Mouse (Mus musculus) CH12.LX (cell line): Measurements from ENCODE around the gene Tysnd1. TPM values are rescaled to one million over a fixed set of nuclear protein-coding genes. Genes with fewer than 3 reads are reported as not detected.

ENCODE experiments used
- DNase-seq: peaks from one replicate; pipeline ENCODE4 v3.0.0-alpha.2; 2013; ENCODE audit errors: extremely low read depth
- H3K27ac ChIP-seq: 2 replicates; pipeline ENCODE4 v1.5.1; 2012; ENCODE audit warnings: low read depth, mild to moderate bottlenecking, control low read depth, moderate library complexity; ENCODE audit not compliant: insufficient read depth
- H3K27me3 ChIP-seq: replicated peaks from 2 replicates; pipeline ENCODE3; 2012; ENCODE audit warnings: inconsistent platforms
- H3K36me3 ChIP-seq, 2 experiments: replicated peaks in 1 of 2; 2 replicates each; pipeline versions ENCODE3 to v1.6.1; 2012; ENCODE audit warnings: inconsistent platforms in 1 of 2, low read length in 1 of 2, mild to moderate bottlenecking in 1 of 2, mixed read lengths in 1 of 2, moderate library complexity in 1 of 2; ENCODE audit not compliant: control insufficient read depth in 1 of 2, insufficient read depth in 1 of 2
- H3K4me1 ChIP-seq, 2 experiments: 2 replicates each; pipeline ENCODE4 v1.6.1; 2012; ENCODE audit warnings: inconsistent platforms in 1 of 2, moderate library complexity in 1 of 2; ENCODE audit not compliant: insufficient read depth in 2 of 2, control insufficient read depth in 1 of 2
- H3K4me2 ChIP-seq: 2 replicates; pipeline ENCODE4 v1.6.1; 2012; ENCODE audit warnings: low read depth, mild to moderate bottlenecking, control low read depth; ENCODE audit not compliant: poor library complexity, insufficient read depth, severe bottlenecking
- H3K4me3 ChIP-seq, 3 experiments: fragments of 150-350 bp in 1 of 3; sonication (generic) in 1 of 3; replicated peaks in 1 of 3; 2 replicates each; pipeline versions ENCODE3 to v1.5.1; 2011 to 2012; ENCODE audit warnings: low read depth in 2 of 3, low read length in 2 of 3, mild to moderate bottlenecking in 2 of 3, moderate library complexity in 2 of 3, control low read depth in 1 of 3, improper control_type of control experiment in 1 of 3, inconsistent platforms in 1 of 3, mixed read lengths in 1 of 3; ENCODE audit not compliant: poor library complexity in 1 of 3
- H3K79me2 ChIP-seq: replicated peaks from 2 replicates; pipeline ENCODE4 v1.6.1; 2012; ENCODE audit warnings: mild to moderate bottlenecking, moderate library complexity; ENCODE audit not compliant: control insufficient read depth, poor library complexity, insufficient read depth, severe bottlenecking; ENCODE audit errors: extremely low read depth
- H3K9ac ChIP-seq: 2 replicates; pipeline ENCODE4 v1.6.1; 2012; ENCODE audit warnings: low read depth, mild to moderate bottlenecking, control low read depth, moderate library complexity; ENCODE audit not compliant: insufficient read depth
- H3K9me3 ChIP-seq: replicated peaks from 2 replicates; pipeline ENCODE3; 2012; ENCODE audit warnings: low read length, inconsistent platforms, mixed read lengths
- BHLHE40 ChIP-seq: IDR thresholded peaks from 2 replicates; pipeline ENCODE4 v1.6.1; 2011; ENCODE audit warnings: mild to moderate bottlenecking, low read depth, low read length, improper control_type of control experiment
- CHD1 ChIP-seq: IDR thresholded peaks from 2 replicates; pipeline ENCODE4 v1.6.1; 2012; ENCODE audit warnings: low read depth, low read length, improper control_type of control experiment, inconsistent platforms
- ELF1 ChIP-seq: IDR thresholded peaks from 2 replicates; pipeline ENCODE4 v1.6.1; 2014; ENCODE audit warnings: low read depth, mild to moderate bottlenecking, inconsistent platforms, low read length, improper control_type of control experiment
- GABPA ChIP-seq: IDR thresholded peaks from 2 replicates; pipeline ENCODE4 v1.6.1; 2012; ENCODE audit warnings: low read depth, low read length, improper control_type of control experiment, inconsistent platforms; ENCODE audit not compliant: insufficient replicate concordance
- HCFC1 ChIP-seq: IDR thresholded peaks from 2 replicates; pipeline ENCODE4 v1.6.1; 2012; ENCODE audit warnings: low read depth, mild to moderate bottlenecking, inconsistent platforms, low read length, improper control_type of control experiment
- IRF4 ChIP-seq: IDR thresholded peaks from 2 replicates; pipeline ENCODE4 v1.6.1; 2014; ENCODE audit warnings: low read depth, mild to moderate bottlenecking, inconsistent platforms, low read length, improper control_type of control experiment
- MXI1 ChIP-seq: IDR thresholded peaks from 2 replicates; pipeline ENCODE4 v1.6.1; 2011; ENCODE audit warnings: mild to moderate bottlenecking, low read depth, low read length, improper control_type of control experiment
- NELFE ChIP-seq: IDR thresholded peaks from 2 replicates; pipeline ENCODE4 v1.6.1; 2011; ENCODE audit warnings: low read depth, low read length, improper control_type of control experiment
- PAX5 ChIP-seq: IDR thresholded peaks from 2 replicates; pipeline ENCODE4 v1.6.1; 2012; ENCODE audit warnings: low read length, inconsistent platforms, mixed read lengths
- POLR2A ChIP-seq: IDR thresholded peaks from 2 replicates; pipeline ENCODE4 v1.6.1; 2011; ENCODE audit warnings: low read depth, mild to moderate bottlenecking, improper control_type of control experiment, low read length
- RAD21 ChIP-seq: IDR thresholded peaks from 2 replicates; pipeline ENCODE4 v1.6.1; 2011; ENCODE audit warnings: low read depth, mild to moderate bottlenecking, low read length, improper control_type of control experiment, moderate library complexity
- TCF12 ChIP-seq: IDR thresholded peaks from 2 replicates; pipeline ENCODE4 v1.6.1; 2014; ENCODE audit warnings: low read depth, mild to moderate bottlenecking, inconsistent platforms, low read length, improper control_type of control experiment
- USF1 ChIP-seq: IDR thresholded peaks from 2 replicates; pipeline ENCODE4 v1.6.1; 2014; ENCODE audit warnings: low read depth, mild to moderate bottlenecking, inconsistent platforms, low read length, improper control_type of control experiment
- ZMIZ1 ChIP-seq: IDR thresholded peaks from 2 replicates; pipeline ENCODE4 v1.6.1; 2012; ENCODE audit warnings: low read depth, mild to moderate bottlenecking, inconsistent platforms, low read length, improper control_type of control experiment
- dilution Hi-C: fragments of 300-500 bp; cut with MboI; formaldehyde crosslinking; loops from 2 replicates; pipeline ENCODE4 v1.14.3; 2020; ENCODE audit warnings: low sequenced_read_pairs; ENCODE audit not compliant: extremely low pct_unique_long_range_greater_than_20kb, extremely low pct_ligation_motif_present
- in situ Hi-C: fragments of 300-500 bp; cut with MboI; formaldehyde crosslinking; loops from 3 replicates; pipeline ENCODE4 v1.14.3; 2019; ENCODE audit warnings: low sequenced_read_pairs, low pct_ligation_motif_present, low pct_unique_long_range_greater_than_20kb, mixed read lengths
- polyA plus RNA-seq: library from polyadenylated mRNA; unstranded; fragments of >175 nt; gene quantifications from 2 replicates; pipeline ENCODE4 v1.2.1, GENCODE M21; 2012; ENCODE audit warnings: low read depth; ENCODE audit not compliant: insufficient read length
- total RNA-seq, 2 experiments: library from RNA; depleted of rRNA; stranded (reverse); fragments of 300-350 nt in 1 of 2; fragments of >200 nt in 1 of 2; gene quantifications; 2 replicates each; pipeline ENCODE4 v1.2.3; 2012 to 2014

Gene Tysnd1
- total and polyA plus RNA-seq, 3 experiments = 23.2 to 45.1 (median 38.9) TPM

DNA sequence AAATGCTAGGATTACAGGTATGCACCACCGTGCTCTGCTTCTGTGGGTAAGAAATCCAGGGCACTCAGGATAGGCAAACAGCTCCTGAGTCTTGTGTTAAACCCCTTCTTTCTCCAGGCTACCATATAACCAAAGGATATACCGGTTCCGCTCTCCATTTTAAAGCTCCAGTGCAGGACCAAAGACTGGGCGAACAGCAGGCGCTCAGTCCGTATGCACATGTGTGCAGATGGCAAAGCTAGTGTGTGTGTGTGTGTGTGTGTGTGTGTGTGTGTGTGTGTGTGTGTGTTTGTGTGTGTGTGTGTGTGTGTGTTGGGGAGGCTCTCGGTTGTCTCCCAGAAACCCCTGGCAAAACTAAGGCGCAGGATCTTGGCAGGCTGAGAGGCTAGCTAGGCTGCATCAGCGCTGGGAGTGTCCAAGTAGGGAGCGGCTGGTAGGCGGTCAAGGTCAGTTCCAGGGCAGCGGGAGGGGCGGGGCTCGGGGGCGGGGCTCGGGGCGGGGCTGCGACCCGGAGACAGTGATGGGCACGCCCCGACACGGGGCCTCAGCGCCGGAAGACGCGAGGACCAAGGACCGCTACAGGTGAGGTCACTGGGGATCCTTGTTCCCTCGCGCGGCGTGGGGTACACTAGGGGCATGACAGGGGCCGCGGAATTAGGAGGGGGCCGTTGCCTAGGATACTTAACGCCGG, 19.6 kb downstream of the Tysnd1 start, which contains the start of gene Aifm2:
Gene Aifm2, plus strand, starts transcription at position 493 of the 691 bp plus-strand sequence.
- in situ Hi-C loops = no loop called here
- DNase-seq = peak; percentile 59
- H3K9me3 ChIP-seq = no peaks in the 10 kb centered on the region

DNA sequence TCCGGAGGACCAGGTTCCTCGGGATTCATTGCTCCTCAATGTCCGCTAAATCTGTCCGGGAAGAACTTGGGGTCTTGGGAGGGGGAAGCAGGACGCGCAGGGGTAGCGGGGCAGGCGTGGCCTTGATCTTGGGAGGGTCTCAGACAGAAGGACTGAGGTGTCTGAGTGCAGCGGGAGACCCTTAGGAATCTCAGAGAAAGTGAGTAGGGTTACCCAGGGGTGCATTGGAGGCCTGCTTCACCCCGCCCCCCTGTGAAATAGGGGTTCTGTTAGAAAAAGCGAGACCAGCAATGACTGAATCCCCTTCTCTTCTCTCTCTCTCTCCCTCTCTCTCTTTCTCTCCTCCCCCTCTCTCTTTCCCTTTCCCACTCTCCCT, 20.1 kb downstream of the Tysnd1 start:
- H3K9me3 ChIP-seq = no peaks in the 10 kb centered on the region
- no peaks in the 10 kb centered on the region for H3K79me2 ChIP-seq
- peak overlapping the region; percentile 68 to 81 (median 76) for H3K4me3 ChIP-seq
- H3K27ac ChIP-seq = no peak overlapping the region
- dilution Hi-C loops = no loop called here
- TF ChIP-seq TCF12 = 0 out of 2 replicates have a peak, but pooled peaks have one; percentile 1
- no peak for TF ChIP-seq RAD21
- TF ChIP-seq USF1 = no peak
- in situ Hi-C loops = no loop called here
- peaks cover 16% of the 10 kb centered on the region for H3K27me3 ChIP-seq
- no peak for DNase-seq
- peaks cover 0 to 4% of the 10 kb centered on the region in 2 experiments for H3K36me3 ChIP-seq
- peaks cover 7 to 10% of the 10 kb centered on the region in 2 experiments for H3K4me1 ChIP-seq
- peak overlapping the region; percentile 71 for H3K9ac ChIP-seq
- H3K4me2 ChIP-seq = peak overlapping the region; percentile 77

More for the DNA sequence above, 19.6 kb downstream of the Tysnd1 start, which contains the start of gene Aifm2:
- 0 out of 2 replicates have a peak, but pooled peaks have one; percentile 18 for TF ChIP-seq BHLHE40
- peak; percentile 69 for TF ChIP-seq ZMIZ1
- peak; percentile 51; the same call in 1 of the 2 replicates for TF ChIP-seq ELF1
- TF ChIP-seq POLR2A = peak; percentile 66
- TF ChIP-seq PAX5 = no peak
- peak; percentile 34; the same call in 1 of the 2 replicates for TF ChIP-seq MXI1
- 0 out of 2 replicates have a peak, but pooled peaks have one; percentile 50 for TF ChIP-seq NELFE
- TF ChIP-seq GABPA = no peak
- TF ChIP-seq IRF4 = no peak
- TF ChIP-seq CHD1 = no peak
- peak; percentile 53; the same call in 1 of the 2 replicates for TF ChIP-seq TCF12
- TF ChIP-seq HCFC1 = peak; percentile 46; the same call in 1 of the 2 replicates
- Histone ChIP-seq H3K27me3 (peaks cover 16% of the 10 kb centered on the region), H3K36me3 (peaks cover 0 to 4% of the 10 kb centered on the region in 2 experiments), H3K4me1 (peaks cover 7 to 10% of the 10 kb centered on the region in 2 experiments), H3K79me2 (no peaks in the 10 kb centered on the region), H3K4me3 (peak within 1 kb of the TSS; percentile 68 to 81 (median 76)), H3K27ac (no peak within 1 kb of the TSS), H3K9ac (peak within 1 kb of the TSS; percentile 71), H3K4me2 (peak within 1 kb of the TSS; percentile 77)
- dilution Hi-C loops = no loop called here
